Mouse (Mus musculus) forebrain, embryonic 13.5 days (tissue): ENCODE results near the gene Lix1l. TPM values are rescaled to one million over a fixed set of nuclear protein-coding genes. Genes with fewer than 3 reads are reported as not detected.

Experiments used
- ATAC-seq: fragments of 200-750 bp; cut with Nextera tagmentation; 2 replicates; pipeline ENCODE4 v1.8.0; 2017
- H3K27ac ChIP-seq: fragments of 300-500 bp; sonication (generic); 2 replicates; pipeline ENCODE4 v1.5.1; 2015; ENCODE audit warnings: inconsistent platforms, mild to moderate bottlenecking, moderate library complexity
- H3K27me3 ChIP-seq: fragments of 300-500 bp; sonication (generic); 2 replicates; pipeline ENCODE4 v1.6.1; 2015; ENCODE audit warnings: mild to moderate bottlenecking, inconsistent platforms
- H3K36me3 ChIP-seq: fragments of 300-500 bp; sonication (generic); 2 replicates; pipeline ENCODE4 v1.6.1; 2015; ENCODE audit warnings: mild to moderate bottlenecking, inconsistent platforms; ENCODE audit not compliant: poor library complexity, severe bottlenecking
- H3K4me1 ChIP-seq: fragments of 300-500 bp; sonication (generic); 2 replicates; pipeline ENCODE4 v1.6.1; 2015; ENCODE audit warnings: inconsistent platforms
- H3K4me2 ChIP-seq: fragments of 300-500 bp; sonication (generic); 2 replicates; pipeline ENCODE4 v1.6.1; 2015; ENCODE audit warnings: inconsistent platforms, mild to moderate bottlenecking, moderate library complexity
- H3K4me3 ChIP-seq: fragments of 300-500 bp; sonication (generic); 2 replicates; pipeline ENCODE4 v1.5.1; 2015; ENCODE audit warnings: mild to moderate bottlenecking, inconsistent platforms
- H3K9ac ChIP-seq: fragments of 300-500 bp; sonication (generic); 2 replicates; pipeline ENCODE4 v1.6.1; 2015; ENCODE audit warnings: mild to moderate bottlenecking, inconsistent platforms
- H3K9me3 ChIP-seq: fragments of 300-500 bp; sonication (generic); replicated peaks from 2 replicates; pipeline ENCODE4 v1.6.1; 2016; ENCODE audit warnings: inconsistent platforms
- WGBS: fragments of 180-500 bp; shearing (Covaris S2); methylation state at CpG from one replicate; pipeline ENCODE4 v1.1.7; 2015; 5-methylcytosine and 5-hydroxymethylcytosine counted together
- polyA plus RNA-seq: library from polyadenylated mRNA; unstranded; fragments of >200 nt; fragmentation: Nextera tagmentation; extraction: Ambion mirVana; gene quantifications from 2 replicates; pipeline ENCODE4 v1.2.1, GENCODE M21; 2015

Gene Lix1l
- polyA plus RNA-seq, 1 experiment from 2014 or later: 7.2 TPM

GRCm38 (mm10) chr3:96675171-96675570 is 74.2 kb downstream of the Lix1l start:
- Histone ChIP-seq H3K27ac (no peak overlapping the region), H3K4me1 (peaks cover 9% of the 10 kb centered on the region), H3K9me3 (no peaks in the 10 kb centered on the region), H3K36me3 (no peaks in the 10 kb centered on the region), H3K4me3 (no peak overlapping the region), H3K4me2 (no peak overlapping the region), H3K9ac (no peak overlapping the region), H3K27me3 (peaks cover 19% of the 10 kb centered on the region)
- 78% methylated on average over 3 of the region's 3 CpGs for WGBS
- ATAC-seq: no peak

GRCm38 (mm10) chr3:96675690-96676089 is 74.7 kb downstream of the Lix1l start:
- no peak overlapping the region for H3K4me2 ChIP-seq
- H3K9me3 ChIP-seq: no peaks in the 10 kb centered on the region
- peaks cover 10% of the 10 kb centered on the region; the same call in 1 of the 2 replicates for H3K4me1 ChIP-seq
- H3K27me3 ChIP-seq: peaks cover 16% of the 10 kb centered on the region
- no peak overlapping the region for H3K27ac ChIP-seq
- H3K9ac ChIP-seq: no peak overlapping the region
- ATAC-seq: no peak
- H3K36me3 ChIP-seq: no peaks in the 10 kb centered on the region
- 24% methylated on average over 3 of the region's 3 CpGs for WGBS
- no peak overlapping the region for H3K4me3 ChIP-seq

Other genes with a start within 250 kb of the Lix1l start
- not detected in 2 replicates for gene BC107364, start 148.8 kb upstream of the Lix1l start, polyA plus RNA-seq
- gene Hfe2, start 76.0 kb upstream of the Lix1l start, polyA plus RNA-seq: 0.25 and 0.36 TPM in 2 replicates
- gene Txnip, start 43.2 kb upstream of the Lix1l start, polyA plus RNA-seq: 49.1 and 51.0 TPM in 2 replicates
- gene Gm16253, start 24.2 kb upstream of the Lix1l start, polyA plus RNA-seq: 1.2 and 1.3 TPM in 2 replicates
- 37.5 and 40.2 TPM in 2 replicates for gene Polr3gl, start 7.0 kb upstream of the Lix1l start, polyA plus RNA-seq
- 6.6 and 6.7 TPM in 2 replicates for gene Ankrd34a, start 4.5 kb upstream of the Lix1l start, polyA plus RNA-seq
- 161 and 168 TPM in 2 replicates for gene Rbm8a, start 28.8 kb downstream of the Lix1l start, polyA plus RNA-seq
- 48.2 and 54.0 TPM in 2 replicates for gene Pex11b, start 34.2 kb downstream of the Lix1l start, polyA plus RNA-seq
- gene Gm42957, start 34.3 kb downstream of the Lix1l start, polyA plus RNA-seq: 0.06 and 0.10 TPM in 2 replicates
- 0.40 and 0.57 TPM in 2 replicates for gene Itga10, start 44.4 kb downstream of the Lix1l start, polyA plus RNA-seq
- 0.57 and 2.3 TPM in 2 replicates for gene Ankrd35, start 69.0 kb downstream of the Lix1l start, polyA plus RNA-seq
- 28.8 and 31.0 TPM in 2 replicates for gene Pias3, start 95.2 kb downstream of the Lix1l start, polyA plus RNA-seq
- gene Nudt17, start 107.4 kb downstream of the Lix1l start, polyA plus RNA-seq: 6.4 and 7.2 TPM in 2 replicates
- gene Polr3c, start 126.5 kb downstream of the Lix1l start, polyA plus RNA-seq: 41.1 and 42.0 TPM in 2 replicates
- 68.6 and 71.7 TPM in 2 replicates for gene Rnf115, start 126.5 kb downstream of the Lix1l start, polyA plus RNA-seq
- gene Pdzk1, start 228.1 kb downstream of the Lix1l start, polyA plus RNA-seq: 0.15 TPM in 1 of 2 replicates, not detected in the other
- gene Cd160, start 228.2 kb downstream of the Lix1l start, polyA plus RNA-seq: 0.09 TPM in 2 replicates